Mouse (Mus musculus) hindbrain, embryonic 16.5 days (tissue): Measurements from ENCODE around the gene Myrfl. TPM values are rescaled to one million over a fixed set of nuclear protein-coding genes. Genes with fewer than 3 reads are reported as not detected.

Experiments
- polyA plus RNA-seq: library from polyadenylated mRNA; unstranded; fragments of >200 nt; fragmentation: Nextera tagmentation; extraction: Ambion mirVana; gene quantifications from 2 replicates; pipeline ENCODE4 v1.2.1, GENCODE M21; 2015

Myrfl gene
- polyA plus RNA-seq, 1 experiment from 2014 or later, result 0.15 TPM

Other genes with a start within 250 kb of the Myrfl start
- gene Rab3ip, start 53.9 kb upstream of the Myrfl start, polyA plus RNA-seq, result 45.2 and 46.6 TPM in 2 replicates
- gene Gm10271, start 75.7 kb upstream of the Myrfl start, polyA plus RNA-seq, result not detected in 2 replicates
- gene Best3, start 89.4 kb upstream of the Myrfl start, polyA plus RNA-seq, result 0.15 and 0.16 TPM in 2 replicates
- not detected in 2 replicates for gene Lrrc10, start 148.4 kb upstream of the Myrfl start, polyA plus RNA-seq
- 244 and 245 TPM in 2 replicates for gene Cct2, start 166.9 kb upstream of the Myrfl start, polyA plus RNA-seq